Mouse (Mus musculus) leukemia stem cell, adult 10-12 weeks (primary cell): ENCODE results near the gene Vmn1r230. TPM values are rescaled to one million over a fixed set of nuclear protein-coding genes. Genes with fewer than 3 reads are reported as not detected.

Source experiments
- polyA plus RNA-seq: library from polyadenylated mRNA; stranded (reverse); fragments of >175 nt; gene quantifications from 2 replicates; pipeline ENCODE4 v1.2.3, GENCODE M21; 2012; ENCODE audit warnings: low replicate concordance

Gene Vmn1r230
- polyA plus RNA-seq: not detected in 2 replicates

GRCm38 (mm10) chr17:20840144-20840543 lies at the start of gene Vmn1r230:
Vmn1r230 (plus strand) TSS chr17:20840444.

DNA sequence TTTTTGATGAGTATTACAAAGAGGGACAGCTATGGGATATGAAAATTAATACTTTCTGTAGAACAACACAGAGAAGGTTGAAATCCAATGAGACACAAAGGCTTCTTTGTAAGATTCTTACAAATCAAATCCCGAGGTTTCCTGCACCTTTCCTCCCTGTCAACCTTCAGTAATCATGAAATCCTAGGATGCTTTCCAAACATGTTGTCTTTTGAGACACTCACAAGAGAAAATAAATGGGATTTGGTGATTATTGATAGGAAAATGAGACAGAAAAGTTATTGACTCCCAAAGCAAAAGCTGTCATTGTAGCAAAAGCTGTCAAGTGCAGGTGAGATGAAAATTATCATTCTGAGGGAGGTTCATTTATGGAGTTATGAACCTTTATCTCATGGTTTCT lies 29.0 kb upstream of the Vmn1r230 start, which contains the start of gene Vmn1r229:
Gene Vmn1r229 (plus strand): TSS at position 301 of the 400 bp plus-strand sequence.

Other genes with a start within 250 kb of the Vmn1r230 start
- not detected in 2 replicates for gene Vmn2r110, start 244.0 kb upstream of the Vmn1r230 start, polyA plus RNA-seq
- gene Fpr-rs3, start 215.6 kb upstream of the Vmn1r230 start, polyA plus RNA-seq: not detected in 2 replicates
- not detected in 2 replicates for gene Vmn1r226, start 157.6 kb upstream of the Vmn1r230 start, polyA plus RNA-seq
- not detected in 2 replicates for gene Vmn1r227, start 110.6 kb upstream of the Vmn1r230 start, polyA plus RNA-seq
- gene Vmn1r228, start 54.3 kb upstream of the Vmn1r230 start, polyA plus RNA-seq: not detected in 2 replicates
- not detected in 2 replicates for gene Vmn1r229, start 28.9 kb upstream of the Vmn1r230 start, polyA plus RNA-seq
- not detected in 2 replicates for gene Vmn1r231, start 64.6 kb downstream of the Vmn1r230 start, polyA plus RNA-seq
- gene Vmn1r232, start 79.3 kb downstream of the Vmn1r230 start, polyA plus RNA-seq: not detected in 2 replicates
- 31.3 and 241 TPM in 2 replicates for gene Ppp2r1a, start 104.9 kb downstream of the Vmn1r230 start, polyA plus RNA-seq
- not detected in 2 replicates for gene Vmn1r233, start 156.0 kb downstream of the Vmn1r230 start, polyA plus RNA-seq
- gene Zfp160, start 168.5 kb downstream of the Vmn1r230 start, polyA plus RNA-seq: 0.38 and 1.3 TPM in 2 replicates